Mouse (Mus musculus) embryo, embryonic 11.5 days (tissue): ENCODE data around the gene Ybx2.
"Not testable (repeated sequence)": the region's sequence is repeated elsewhere in the genome, so short reads cannot be mapped to it uniquely, and the experiment has no call there.

ENCODE experiments used
- DNase-seq: peaks from one replicate; pipeline ENCODE4 v3.0.0-alpha.2; 2012; ENCODE audit warnings: low read depth, low spot score

Ybx2 gene

GRCm38 (mm10) chr11:69934681-69935080 lies 915 bp upstream of the Ybx2 start:
- no peak for DNase-seq

GRCm38 (mm10) chr11:69936156-69936555 lies 560 bp downstream of the Ybx2 start:
- no peak for DNase-seq

GRCm38 (mm10) chr11:69936714-69937347 lies 1.2 kb downstream of the Ybx2 start:
- DNase-seq = no peak

GRCm38 (mm10) chr11:69937385-69937784 lies 1.8 kb downstream of the Ybx2 start:
- DNase-seq = no peak

GRCm38 (mm10) chr11:69937834-69938233 lies 2.2 kb downstream of the Ybx2 start:
- DNase-seq = no peak

GRCm38 (mm10) chr11:69938401-69938979 lies 2.9 kb downstream of the Ybx2 start:
- DNase-seq = no peak

- DNase-seq = no peak
Measured at GRCm38 (mm10) chr11:69939181-69939580, 3.6 kb downstream of the Ybx2 start.

- no peak for DNase-seq
Measured at GRCm38 (mm10) chr11:69939731-69940130, 4.1 kb downstream of the Ybx2 start.

GRCm38 (mm10) chr11:69940962-69941361 lies 5.4 kb downstream of the Ybx2 start:
- DNase-seq = no peak

GRCm38 (mm10) chr11:69945216-69945615 lies 9.6 kb downstream of the Ybx2 start:
- no peak for DNase-seq

GRCm38 (mm10) chr11:69945997-69946891 lies 10.6 kb downstream of the Ybx2 start:
- DNase-seq = no peak

- peak; percentile 46 for DNase-seq
Measured at GRCm38 (mm10) chr11:69947337-69948065, 11.9 kb downstream of the Ybx2 start.

GRCm38 (mm10) chr11:69948066-69948762 lies 12.6 kb downstream of the Ybx2 start, which contains the start of gene Slc2a4:
Gene Slc2a4 (minus strand): TSS chr11:69948188.
- peak; percentile 93 for DNase-seq

- peak; percentile 83 for DNase-seq
Measured at GRCm38 (mm10) chr11:69948763-69949150, 13.2 kb downstream of the Ybx2 start.

GRCm38 (mm10) chr11:69950807-69951459 lies 15.3 kb downstream of the Ybx2 start:
- no peak for DNase-seq

GRCm38 (mm10) chr11:69952274-69952673 lies 16.7 kb downstream of the Ybx2 start:
- DNase-seq = no peak

- DNase-seq = no peak
Measured at GRCm38 (mm10) chr11:69953267-69953915, 17.8 kb downstream of the Ybx2 start.

- DNase-seq = not testable (repeated sequence)
Measured at GRCm38 (mm10) chr11:69955618-69956017, 20.0 kb downstream of the Ybx2 start.

GRCm38 (mm10) chr11:69956218-69956617 lies 20.6 kb downstream of the Ybx2 start:
- DNase-seq = no peak

GRCm38 (mm10) chr11:69960616-69961015 lies 25.0 kb downstream of the Ybx2 start:
- no peak for DNase-seq
